Mouse (Mus musculus) hindbrain, embryonic 14.5 days (tissue): ENCODE data around the gene Gucy2g. TPM values are rescaled to one million over a fixed set of nuclear protein-coding genes. Genes with fewer than 3 reads are reported as not detected.

Experiments
- ATAC-seq: fragments of 200-750 bp; cut with Nextera tagmentation; 2 replicates; pipeline ENCODE4 v1.8.0; 2017; ENCODE audit warnings: moderate number of reproducible peaks, mild to moderate bottlenecking, moderate TSS enrichment, moderate library complexity; ENCODE audit not compliant: low FRiP score
- DNase-seq: peaks from one replicate; pipeline ENCODE4 v3.0.0-alpha.2; 2015; ENCODE audit warnings: low spot score
- H3K27ac ChIP-seq: fragments of 300-500 bp; sonication (generic); 2 replicates; pipeline ENCODE4 v1.5.1; 2014; ENCODE audit warnings: mild to moderate bottlenecking, moderate library complexity
- H3K27me3 ChIP-seq: fragments of 300-500 bp; sonication (generic); 2 replicates; pipeline ENCODE4 v1.6.1; 2014; ENCODE audit warnings: mild to moderate bottlenecking, low read length, mixed read lengths; ENCODE audit not compliant: control insufficient read depth, insufficient read depth
- H3K36me3 ChIP-seq: fragments of 300-500 bp; sonication (generic); replicated peaks from 2 replicates; pipeline ENCODE4 v1.6.1; 2014; ENCODE audit not compliant: control insufficient read depth, insufficient read depth
- H3K4me1 ChIP-seq: fragments of 300-500 bp; sonication (generic); replicated peaks from 2 replicates; pipeline ENCODE4 v1.6.1; 2014; ENCODE audit warnings: antibody characterized with exemption, low read length, mixed read lengths; ENCODE audit not compliant: control insufficient read depth, insufficient read depth
- H3K4me2 ChIP-seq: fragments of 300-500 bp; sonication (generic); replicated peaks from 2 replicates; pipeline ENCODE4 v1.6.1; 2014; ENCODE audit warnings: mild to moderate bottlenecking, moderate library complexity
- H3K4me3 ChIP-seq: fragments of 300-500 bp; sonication (generic); replicated peaks from 2 replicates; pipeline ENCODE4 v1.5.1; 2014; ENCODE audit warnings: mild to moderate bottlenecking, low read length
- H3K9ac ChIP-seq: fragments of 300-500 bp; sonication (generic); 2 replicates; pipeline ENCODE4 v1.6.1; 2014
- H3K9me3 ChIP-seq: fragments of 300-500 bp; sonication (generic); 2 replicates; pipeline ENCODE4 v1.6.1; 2016; ENCODE audit warnings: low read length; ENCODE audit not compliant: control insufficient read depth
- WGBS: fragments of 180-500 bp; shearing (Covaris S2); extraction: QIAGEN DNeasy Blood & Tissue Kit; methylation state at CpG from one replicate; pipeline ENCODE4 v1.1.7; 2014; 5-methylcytosine and 5-hydroxymethylcytosine counted together
- polyA plus RNA-seq: library from polyadenylated mRNA; unstranded; fragments of >200 nt; fragmentation: Nextera tagmentation; extraction: Ambion mirVana; gene quantifications from 2 replicates; pipeline ENCODE4 v1.2.1, GENCODE M21; 2014

Gene Gucy2g
- polyA plus RNA-seq, 1 experiment from 2014 or later, result 0.09 TPM

- ATAC-seq, result 0 out of 2 replicates have a peak, but pooled peaks have one; percentile 14
- H3K27me3 ChIP-seq, result no peaks in the 10 kb centered on the region
- H3K9me3 ChIP-seq, result no peaks in the 10 kb centered on the region
- peak overlapping the region; percentile 48 for H3K4me3 ChIP-seq
- H3K27ac ChIP-seq, result peak overlapping the region; percentile 44; the same call in 1 of the 2 replicates
- H3K36me3 ChIP-seq, result no peaks in the 10 kb centered on the region
- WGBS, result 4% methylated on average over 9 of the region's 9 CpGs
- peaks cover 11% of the 10 kb centered on the region for H3K4me1 ChIP-seq
- H3K9ac ChIP-seq, result peak overlapping the region; percentile 70
- H3K4me2 ChIP-seq, result peak overlapping the region; percentile 87
- DNase-seq, result no peak
These were observed 12.2 kb upstream of the Gucy2g start for GRCm38 (mm10) chr19:55253239-55253569.

- DNase-seq (no peak), ATAC-seq (no peak)
- Histone ChIP-seq H3K36me3 (no peaks in the 10 kb centered on the region), H3K27me3 (no peaks in the 10 kb centered on the region), H3K4me2 (no peak within 1 kb of the TSS), H3K27ac (no peak within 1 kb of the TSS), H3K4me1 (peaks cover 11% of the 10 kb centered on the region), H3K9ac (no peak within 1 kb of the TSS), H3K9me3 (no peaks in the 10 kb centered on the region), H3K4me3 (no peak within 1 kb of the TSS)
- WGBS, result 93% methylated on average over 9 of the region's 9 CpGs
These were observed 10.5 kb upstream of the Gucy2g start, which contains the start of gene Acsl5 for GRCm38 (mm10) chr19:55251383-55252124. TSS of gene Acsl5 (plus strand) at chr19:55251938.

GRCm38 (mm10) chr19:55250451-55250850 is 9.4 kb upstream of the Gucy2g start:
- no peaks in the 10 kb centered on the region for H3K36me3 ChIP-seq
- WGBS, result 83% methylated on average over 5 of the region's 5 CpGs
- no peaks in the 10 kb centered on the region for H3K9me3 ChIP-seq
- no peak overlapping the region for H3K4me2 ChIP-seq
- peaks cover 11% of the 10 kb centered on the region for H3K4me1 ChIP-seq
- DNase-seq (no peak), ATAC-seq (no peak)
- no peak overlapping the region for H3K27ac ChIP-seq
- no peak overlapping the region for H3K4me3 ChIP-seq
- no peaks in the 10 kb centered on the region for H3K27me3 ChIP-seq
- H3K9ac ChIP-seq, result no peak overlapping the region

- no peak for ATAC-seq
- Histone ChIP-seq H3K4me2 (no peak overlapping the region), H3K9me3 (no peaks in the 10 kb centered on the region), H3K4me1 (no peaks in the 10 kb centered on the region), H3K4me3 (no peak overlapping the region), H3K27ac (no peak overlapping the region), H3K27me3 (no peaks in the 10 kb centered on the region), H3K9ac (no peak overlapping the region), H3K36me3 (no peaks in the 10 kb centered on the region)
- DNase-seq, result no peak
- WGBS, result 84% methylated on average over 9 of the region's 9 CpGs
These were observed 7.0 kb upstream of the Gucy2g start for GRCm38 (mm10) chr19:55247991-55248520.

- WGBS, result 87% methylated on average over 5 of the region's 5 CpGs
- no peak overlapping the region for H3K9ac ChIP-seq
- no peak overlapping the region for H3K4me3 ChIP-seq
- H3K36me3 ChIP-seq, result no peaks in the 10 kb centered on the region
- no peak overlapping the region for H3K27ac ChIP-seq
- no peaks in the 10 kb centered on the region for H3K9me3 ChIP-seq
- ATAC-seq (no peak), DNase-seq (no peak)
- no peaks in the 10 kb centered on the region for H3K4me1 ChIP-seq
- no peak overlapping the region for H3K4me2 ChIP-seq
- no peaks in the 10 kb centered on the region for H3K27me3 ChIP-seq
These were observed 6.5 kb upstream of the Gucy2g start for GRCm38 (mm10) chr19:55247563-55247962.

GRCm38 (mm10) chr19:55244791-55245231 is 3.8 kb upstream of the Gucy2g start:
- Histone ChIP-seq H3K9ac (no peak overlapping the region), H3K27ac (no peak overlapping the region), H3K36me3 (no peaks in the 10 kb centered on the region), H3K4me1 (no peaks in the 10 kb centered on the region), H3K27me3 (no peaks in the 10 kb centered on the region), H3K4me2 (no peak overlapping the region), H3K9me3 (no peaks in the 10 kb centered on the region), H3K4me3 (no peak overlapping the region)
- 32% methylated on average over 7 of the region's 7 CpGs for WGBS
- ATAC-seq (no peak), DNase-seq (no peak)

- no peak overlapping the region for H3K4me3 ChIP-seq
- H3K4me1 ChIP-seq, result no peaks in the 10 kb centered on the region
- DNase-seq (no peak), ATAC-seq (no peak)
- H3K9ac ChIP-seq, result no peak overlapping the region
- H3K36me3 ChIP-seq, result no peaks in the 10 kb centered on the region
- H3K4me2 ChIP-seq, result no peak overlapping the region
- no peaks in the 10 kb centered on the region for H3K9me3 ChIP-seq
- WGBS, result 82% methylated on average over 6 of the region's 6 CpGs
- H3K27me3 ChIP-seq, result no peaks in the 10 kb centered on the region
- no peak overlapping the region for H3K27ac ChIP-seq
These were observed 1.1 kb downstream of the Gucy2g start for GRCm38 (mm10) chr19:55239766-55240426.

- H3K27me3 ChIP-seq, result no peaks in the 10 kb centered on the region
- no peaks in the 10 kb centered on the region for H3K4me1 ChIP-seq
- no peak overlapping the region for H3K27ac ChIP-seq
- ATAC-seq, result no peak
- H3K4me3 ChIP-seq, result no peak overlapping the region
- no peak overlapping the region for H3K9ac ChIP-seq
- WGBS, result 90% methylated on average over 5 of the region's 5 CpGs
- no peaks in the 10 kb centered on the region for H3K36me3 ChIP-seq
- H3K4me2 ChIP-seq, result no peak overlapping the region
- no peaks in the 10 kb centered on the region for H3K9me3 ChIP-seq
- no peak for DNase-seq
These were observed 4.5 kb downstream of the Gucy2g start for GRCm38 (mm10) chr19:55236564-55236963.

GRCm38 (mm10) chr19:55236026-55236425 is 5.0 kb downstream of the Gucy2g start:
- DNase-seq (no peak), ATAC-seq (no peak)
- Histone ChIP-seq H3K27ac (no peak overlapping the region), H3K4me1 (peaks cover under 1% of the 10 kb centered on the region; the same call in 1 of the 2 replicates), H3K9ac (no peak overlapping the region), H3K4me3 (no peak overlapping the region), H3K4me2 (no peak overlapping the region), H3K27me3 (no peaks in the 10 kb centered on the region), H3K9me3 (no peaks in the 10 kb centered on the region), H3K36me3 (no peaks in the 10 kb centered on the region)
- 50% methylated on average over 2 of the region's 2 CpGs for WGBS
